Mouse (Mus musculus): ENCODE measurements around the gene Synj2.

- TF ChIP-seq CTCF (IDR thresholded peaks at IDR 0.05; ENCODE audit: low read depth) (no peak), EP300 (IDR thresholded peaks at IDR 0.05; ENCODE audit: low read depth) (no peak)
Observed at GRCm38 (mm10) chr17:5969246-5969645, 28.2 kb downstream of the Synj2 start.
